Mouse (Mus musculus) hematopoietic stem cell, adult 5-6 weeks (primary cell): ENCODE data around the gene Dpyd. TPM values are rescaled to one million over a fixed set of nuclear protein-coding genes. Genes with fewer than 3 reads are reported as not detected.

Experiments
- ATAC-seq, 2 experiments: fragments of 125-278 bp in 1 of 2; replicated peaks in 1 of 2; 2 replicates each; pipeline ENCODE4 v1.8.0; 2016 to 2017; ENCODE audit warnings: inconsistent platforms in 2 of 2, mild to moderate bottlenecking in 2 of 2, moderate number of reproducible peaks in 2 of 2, low read depth in 1 of 2, moderate TSS enrichment in 1 of 2; ENCODE audit not compliant: low FRiP score in 2 of 2, poor library complexity in 2 of 2, severe bottlenecking in 2 of 2, insufficient read depth in 1 of 2, low TSS enrichment in 1 of 2
- total RNA-seq: library from RNA; stranded (forward); fragments of 172-1452, 232-1000 nt; gene quantifications from 2 replicates; pipeline ENCODE4 v1.2.3, GENCODE M21; 2017

Dpyd gene
- total RNA-seq, 1 experiment from 2014 or later, result not detected

GRCm38 (mm10) chr3:119194071-119194470 is 632.1 kb downstream of the Dpyd start:
- no peak for ATAC-seq

- no peak for ATAC-seq
Observed at GRCm38 (mm10) chr3:119195613-119196012, 633.7 kb downstream of the Dpyd start.

- no peak for ATAC-seq
Observed at GRCm38 (mm10) chr3:119220763-119221412, 659.0 kb downstream of the Dpyd start.

DNA sequence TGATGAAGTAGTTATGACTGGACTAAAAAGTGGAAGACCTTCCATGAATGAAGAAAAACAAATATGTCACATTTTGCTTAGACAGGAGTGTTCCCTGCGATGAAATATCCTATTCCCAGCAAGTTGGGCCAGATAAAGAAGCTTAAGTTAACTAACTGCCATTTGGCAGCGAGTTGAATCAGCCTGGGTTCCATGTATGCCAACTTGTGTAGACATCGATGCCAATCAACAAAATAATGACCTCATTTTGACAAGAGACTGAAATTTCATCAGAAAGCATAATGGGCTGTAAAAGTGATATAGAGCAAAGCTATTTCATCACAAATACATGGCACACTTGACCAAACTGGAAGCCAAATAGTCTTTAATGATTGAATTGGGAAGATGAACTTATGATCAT is 681.3 kb downstream of the Dpyd start:
- ATAC-seq, result no peak

- no peak for ATAC-seq
Observed at GRCm38 (mm10) chr3:119256516-119256915, 694.6 kb downstream of the Dpyd start.

DNA sequence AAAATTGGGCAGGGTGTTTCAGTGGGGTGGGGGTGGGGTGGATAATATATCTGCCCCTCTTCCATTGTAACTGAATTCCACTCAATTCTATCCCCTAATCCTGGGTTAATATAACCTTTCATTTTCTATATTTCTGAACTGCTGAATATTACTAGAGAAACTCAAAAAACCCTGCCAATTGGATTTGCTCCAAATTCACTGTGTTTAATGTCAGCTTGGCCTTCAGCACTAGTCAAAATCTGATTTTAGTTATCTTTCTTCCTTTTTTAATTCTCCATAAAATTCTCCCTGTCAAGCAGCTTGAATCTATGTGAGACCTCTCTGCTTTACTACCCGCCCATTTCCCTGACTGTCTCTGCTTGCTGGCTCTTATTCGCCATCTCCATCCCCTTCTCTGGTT is 713.3 kb downstream of the Dpyd start:
- ATAC-seq, result no peak

DNA sequence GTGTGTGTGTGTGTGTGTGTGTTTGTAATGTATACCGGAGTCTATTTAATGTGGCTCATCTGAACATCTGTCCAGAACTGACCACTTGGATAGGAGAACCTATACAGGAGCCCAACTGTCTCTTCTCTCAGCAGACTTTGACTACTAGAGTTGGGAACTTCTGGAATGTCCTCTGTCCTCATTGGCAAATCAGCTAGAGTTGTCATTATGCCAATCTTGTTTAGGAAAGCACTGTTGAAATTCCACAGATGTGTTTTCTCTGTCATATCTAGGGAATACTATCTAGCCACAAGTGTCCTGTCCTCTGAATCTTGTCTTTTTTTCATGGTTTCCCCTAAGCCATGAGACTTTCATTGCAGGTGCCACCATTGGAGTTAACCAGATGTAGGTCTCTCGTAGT is 718.7 kb downstream of the Dpyd start:
- ATAC-seq, result no peak

DNA sequence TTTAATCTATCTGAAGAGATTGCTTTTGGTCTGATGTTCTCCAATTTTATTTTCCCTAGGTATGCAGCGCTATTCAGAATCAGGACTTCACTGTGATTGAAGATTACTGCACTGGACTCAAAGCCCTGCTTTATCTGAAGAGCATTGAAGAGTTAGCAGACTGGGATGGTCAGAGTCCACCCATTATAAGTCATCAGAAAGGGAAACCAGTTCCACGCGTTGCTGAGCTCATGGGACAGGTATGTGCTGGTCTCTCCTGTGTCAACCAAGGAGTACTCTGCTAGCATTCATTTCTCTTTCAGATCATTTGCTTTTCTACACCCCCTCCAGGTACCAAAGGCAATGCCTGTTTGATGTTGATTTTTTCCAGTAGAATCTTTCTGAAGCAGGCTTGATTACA is 752.8 kb downstream of the Dpyd start:
- no peak for ATAC-seq

- no peak for ATAC-seq
Observed at GRCm38 (mm10) chr3:119329063-119329462, 767.1 kb downstream of the Dpyd start.

DNA sequence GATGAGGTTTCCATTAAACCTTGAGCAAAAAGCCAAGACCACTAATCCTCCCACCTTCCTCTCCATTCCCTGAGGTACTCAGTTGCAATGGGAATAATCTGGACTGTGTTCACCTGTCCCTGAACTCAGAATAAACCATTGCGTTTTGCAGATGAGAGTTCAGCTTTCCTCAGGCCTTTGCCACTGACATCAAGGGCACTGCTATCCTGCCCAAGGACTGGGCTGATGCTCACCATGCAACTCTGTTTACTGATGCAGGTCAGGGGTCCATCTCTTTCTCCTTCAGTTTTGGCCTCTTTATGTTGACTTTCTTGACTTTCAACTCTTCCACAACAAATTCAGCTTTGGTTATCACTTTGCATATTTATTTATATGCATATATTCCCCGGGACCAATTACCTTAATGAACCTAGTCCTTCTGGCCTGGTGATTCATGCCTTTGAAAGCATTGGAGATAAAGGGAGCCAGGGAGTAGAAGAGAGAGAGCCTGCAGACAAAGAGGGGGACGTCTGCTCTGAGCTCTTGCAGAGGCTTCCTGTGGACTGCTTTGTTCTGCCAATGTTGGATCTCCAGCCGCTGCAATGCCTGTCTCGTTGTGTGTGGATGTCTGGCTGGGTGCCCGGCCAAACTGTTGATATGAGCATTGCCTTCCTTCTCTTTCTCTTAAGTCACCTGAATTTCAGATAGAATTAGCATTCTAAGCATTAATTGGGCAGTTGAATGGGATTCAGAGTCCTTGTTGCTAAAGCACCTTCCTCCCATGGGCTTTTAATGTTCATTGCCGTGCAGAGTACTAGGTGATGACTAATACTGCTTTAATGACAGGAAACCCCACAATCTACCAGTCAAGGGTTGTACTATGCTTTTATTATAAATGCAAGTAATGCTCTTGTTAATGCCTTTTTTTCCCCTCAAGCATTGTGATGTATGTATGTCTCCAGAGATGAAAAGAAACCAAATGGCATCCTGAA is 771.7 kb downstream of the Dpyd start:
- ATAC-seq, result no peak

GRCm38 (mm10) chr3:119361555-119362385 is 799.8 kb downstream of the Dpyd start:
- no peak for ATAC-seq

DNA sequence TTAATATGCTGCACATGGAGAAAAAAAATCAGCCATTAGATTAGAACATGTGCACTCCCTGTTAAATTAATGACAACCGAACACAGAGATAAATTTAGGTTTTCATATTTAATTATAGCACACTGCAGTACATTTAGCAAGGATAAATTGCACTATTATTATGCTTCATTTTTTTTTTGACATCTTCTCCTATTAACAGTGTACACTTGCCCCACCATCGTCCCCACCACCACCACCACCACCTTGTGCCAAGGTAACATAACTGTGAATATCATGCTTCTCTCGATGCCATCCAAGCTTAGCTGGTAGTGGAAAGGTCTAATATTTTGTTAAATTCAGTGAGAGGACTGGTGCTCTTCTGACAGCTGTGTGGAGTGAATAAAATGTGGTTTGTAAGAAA is 800.5 kb downstream of the Dpyd start:
- ATAC-seq, result no peak

- ATAC-seq, result no peak
Observed at GRCm38 (mm10) chr3:119368931-119369330, 807.0 kb downstream of the Dpyd start.

DNA sequence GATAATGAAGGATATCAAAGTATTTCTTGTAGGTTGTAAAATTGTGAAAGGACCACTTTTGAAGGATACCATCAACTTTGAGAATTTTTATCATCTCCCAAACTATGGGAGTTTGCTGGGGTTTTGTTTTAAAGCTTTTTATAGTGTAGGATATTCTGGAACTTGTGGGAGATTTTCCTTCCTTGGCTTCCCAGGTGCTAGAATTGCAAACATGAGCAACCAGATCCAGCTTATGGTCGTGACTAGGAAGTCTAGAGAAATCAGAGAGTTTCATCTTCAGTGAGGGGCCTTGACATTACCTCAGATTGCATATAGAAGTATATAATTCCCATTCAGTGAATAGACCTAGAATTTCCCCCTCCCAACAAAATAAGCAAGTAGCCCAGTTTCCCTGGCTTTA is 819.2 kb downstream of the Dpyd start:
- no peak for ATAC-seq

DNA sequence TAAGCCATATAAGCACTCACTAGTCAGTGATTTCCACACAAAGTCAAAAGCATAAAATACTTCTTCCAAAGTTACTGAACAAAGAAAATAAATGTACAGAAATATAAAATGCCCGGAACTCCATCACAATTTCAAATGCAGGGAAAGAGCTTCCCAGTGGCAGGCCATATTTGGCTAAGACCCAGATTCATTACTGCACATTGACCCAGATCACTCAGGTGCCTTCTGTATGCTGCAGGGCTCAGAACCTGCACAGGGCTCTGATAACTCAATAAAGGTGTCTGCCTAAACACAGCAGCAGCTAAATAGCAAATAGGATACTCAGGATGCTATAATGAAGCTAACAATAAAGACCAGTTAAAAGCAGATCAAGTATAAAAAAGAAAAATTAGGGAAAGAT is 820.5 kb downstream of the Dpyd start:
- no peak for ATAC-seq

GRCm38 (mm10) chr3:119387332-119388105 is 825.6 kb downstream of the Dpyd start:
- no peak for ATAC-seq

DNA sequence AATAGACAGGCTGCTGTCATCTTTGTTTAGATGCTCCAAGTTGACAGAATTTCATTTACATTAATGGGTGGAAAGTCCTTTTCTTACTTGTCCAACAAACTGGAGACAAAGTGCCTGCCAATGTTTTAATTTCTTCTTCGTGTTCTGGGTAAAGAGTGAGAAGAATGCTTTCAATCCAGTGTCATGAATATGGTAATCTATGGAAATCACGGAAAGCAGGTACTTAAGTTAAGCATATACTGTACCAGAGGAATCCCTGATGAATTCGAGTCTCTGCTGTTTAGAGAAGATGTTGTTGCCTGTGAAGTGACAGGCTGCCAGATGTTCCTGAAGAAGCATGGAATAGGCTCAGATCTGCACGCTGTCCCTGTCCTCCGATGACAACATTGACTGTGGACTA is 835.3 kb downstream of the Dpyd start:
- ATAC-seq, result no peak
